Mouse (Mus musculus) T-helper 2 cell (primary cell): ENCODE measurements at regions not wholly inside any gene's neighbourhood (a gene's known extent, or its start where the extent isn't known, plus 50 kb on each side); places are given as distances from the start of the nearest gene placed in this dataset.

Experiments
- in situ Hi-C: fragments of 300-600 bp; cut with MboI, MseI; formaldehyde crosslinking; loops from one replicate; pipeline ENCODE4 v1.15.1; 2025; ENCODE audit warnings: high pct_unique_total_duplicates

- in situ Hi-C loops = no loop called here
Measured at GRCm38 (mm10) chr12:32434506-32435002, 56.0 kb downstream of the Ccdc71l start.

- in situ Hi-C loops = no loop called here
Measured at GRCm38 (mm10) chr12:32435126-32435525, 56.6 kb downstream of the Ccdc71l start.

- in situ Hi-C loops = no loop called here
Measured at GRCm38 (mm10) chr12:32438209-32438608, 59.7 kb downstream of the Ccdc71l start.

GRCm38 (mm10) chr12:32444770-32445169 lies 66.3 kb downstream of the Ccdc71l start:
- in situ Hi-C loops = no loop called here

- in situ Hi-C loops = no loop called here
Measured at GRCm38 (mm10) chr12:32445874-32446273, 67.4 kb downstream of the Ccdc71l start.

GRCm38 (mm10) chr12:32449373-32449772 lies 70.9 kb downstream of the Ccdc71l start:
- in situ Hi-C loops = no loop called here

- in situ Hi-C loops = loop anchor here (10.0 kb wide), 1 partner anchor 1834 kb away; no protein-coding TSS in a partner anchor
Measured at GRCm38 (mm10) chr12:32451226-32451625, 72.7 kb downstream of the Ccdc71l start.

- in situ Hi-C loops = loop anchor here (10.0 kb wide), 1 partner anchor 1830 kb away; no protein-coding TSS in a partner anchor
Measured at GRCm38 (mm10) chr12:32454794-32455193, 76.3 kb downstream of the Ccdc71l start.

- in situ Hi-C loops = loop anchor here (10.0 kb wide), 1 partner anchor 1830 kb away; no protein-coding TSS in a partner anchor
Measured at GRCm38 (mm10) chr12:32455231-32455630, 76.7 kb downstream of the Ccdc71l start.

- in situ Hi-C loops = loop anchor here (10.0 kb wide), 1 partner anchor 1829 kb away; no protein-coding TSS in a partner anchor
Measured at GRCm38 (mm10) chr12:32455913-32456312, 77.4 kb downstream of the Ccdc71l start.

- in situ Hi-C loops = loop anchor here (10.0 kb wide), 1 partner anchor 1828 kb away; no protein-coding TSS in a partner anchor
Measured at GRCm38 (mm10) chr12:32456796-32457195, 78.3 kb downstream of the Ccdc71l start.

- in situ Hi-C loops = loop anchor here (10.0 kb wide), 1 partner anchor 1826 kb away; no protein-coding TSS in a partner anchor
Measured at GRCm38 (mm10) chr12:32458386-32458785, 79.9 kb downstream of the Ccdc71l start.

- in situ Hi-C loops = no loop called here
Measured at GRCm38 (mm10) chr12:32460330-32460998, 82.0 kb downstream of the Ccdc71l start.

GRCm38 (mm10) chr12:32465371-32465770 lies 86.9 kb downstream of the Ccdc71l start:
- in situ Hi-C loops = no loop called here

GRCm38 (mm10) chr12:32469863-32470262 lies 91.4 kb downstream of the Ccdc71l start:
- in situ Hi-C loops = no loop called here

- in situ Hi-C loops = no loop called here
Measured at GRCm38 (mm10) chr12:32479451-32479850, 100.9 kb downstream of the Ccdc71l start.

- in situ Hi-C loops = no loop called here
Measured at GRCm38 (mm10) chr12:32480268-32480667, 101.8 kb downstream of the Ccdc71l start.

GRCm38 (mm10) chr12:32481051-32481450 lies 102.5 kb downstream of the Ccdc71l start:
- in situ Hi-C loops = no loop called here

GRCm38 (mm10) chr12:32482343-32482742 lies 103.8 kb downstream of the Ccdc71l start:
- in situ Hi-C loops = no loop called here

GRCm38 (mm10) chr12:32482777-32483176 lies 104.3 kb downstream of the Ccdc71l start:
- in situ Hi-C loops = no loop called here

GRCm38 (mm10) chr12:32486246-32486645 lies 107.7 kb downstream of the Ccdc71l start:
- in situ Hi-C loops = no loop called here

GRCm38 (mm10) chr12:32486729-32487128 lies 108.2 kb downstream of the Ccdc71l start:
- in situ Hi-C loops = no loop called here
